Mouse (Mus musculus) limb, embryonic 11.5 days (tissue): ENCODE measurements at regions not wholly inside any gene's neighbourhood (a gene's known extent, or its start where the extent isn't known, plus 50 kb on each side); places are given as distances from the start of the nearest gene placed in this dataset.
A peak's percentile ranks its signal among the peaks of the same experiment; 100 is the strongest.

Experiments
- ATAC-seq: fragments of 200-750 bp; cut with Nextera tagmentation; 2 replicates; pipeline ENCODE4 v1.8.0; 2017; ENCODE audit warnings: low read depth; ENCODE audit not compliant: insufficient number of reproducible peaks, low FRiP score, low TSS enrichment
- DNase-seq: peaks from one replicate; pipeline ENCODE4 v3.0.0-alpha.2; 2015; ENCODE audit warnings: low spot score
- H3K27ac ChIP-seq: fragments of 300-500 bp; sonication (generic); replicated peaks from 2 replicates; pipeline ENCODE4 v1.5.1; 2014; ENCODE audit warnings: low read depth, mild to moderate bottlenecking, low read length
- H3K27me3 ChIP-seq: fragments of 300-500 bp; sonication (generic); 2 replicates; pipeline ENCODE4 v1.6.1; 2014; ENCODE audit warnings: mild to moderate bottlenecking, low read length, mixed read lengths; ENCODE audit not compliant: control insufficient read depth, insufficient read depth
- H3K36me3 ChIP-seq: fragments of 300-500 bp; sonication (generic); 2 replicates; pipeline ENCODE4 v1.6.1; 2014; ENCODE audit warnings: mild to moderate bottlenecking, low read length, moderate library complexity, mixed read lengths; ENCODE audit not compliant: control insufficient read depth, insufficient read depth
- H3K4me1 ChIP-seq: fragments of 300-500 bp; sonication (generic); 2 replicates; pipeline ENCODE4 v1.6.1; 2014; ENCODE audit warnings: low read length, mixed read lengths; ENCODE audit not compliant: control insufficient read depth, insufficient read depth
- H3K4me2 ChIP-seq: fragments of 300-500 bp; sonication (generic); 2 replicates; pipeline ENCODE4 v1.6.1; 2014; ENCODE audit warnings: low read depth, mild to moderate bottlenecking, moderate library complexity; ENCODE audit not compliant: severe bottlenecking
- H3K4me3 ChIP-seq: fragments of 300-500 bp; sonication (generic); 2 replicates; pipeline ENCODE4 v1.5.1; 2014; ENCODE audit warnings: low read depth, low read length
- H3K9ac ChIP-seq: fragments of 300-500 bp; sonication (generic); 2 replicates; pipeline ENCODE4 v1.6.1; 2014; ENCODE audit warnings: mild to moderate bottlenecking, low read length
- H3K9me3 ChIP-seq: fragments of 300-500 bp; sonication (generic); 2 replicates; pipeline ENCODE4 v1.6.1; 2016; ENCODE audit warnings: low read length; ENCODE audit not compliant: control insufficient read depth
- WGBS: fragments of 180-500 bp; shearing (Covaris S2); extraction: QIAGEN DNeasy Blood & Tissue Kit; methylation state at CpG from one replicate; pipeline ENCODE4 v1.1.7; 2014; 5-methylcytosine and 5-hydroxymethylcytosine counted together

- Histone ChIP-seq H3K4me2 (no peak overlapping the region), H3K4me3 (no peak overlapping the region), H3K36me3 (no peaks in the 10 kb centered on the region), H3K4me1 (no peaks in the 10 kb centered on the region), H3K9me3 (no peaks in the 10 kb centered on the region), H3K9ac (no peak overlapping the region), H3K27ac (no peak overlapping the region), H3K27me3 (no peaks in the 10 kb centered on the region)
- DNase-seq (no peak), ATAC-seq (no peak)
- WGBS: 91% methylated on average over 2 of the region's 2 CpGs
Measured at GRCm38 (mm10) chr8:74639276-74639675, 233.7 kb upstream of the Isx start.

- ATAC-seq (no peak), DNase-seq (no peak)
- Histone ChIP-seq H3K4me1 (no peaks in the 10 kb centered on the region), H3K9me3 (no peaks in the 10 kb centered on the region), H3K4me2 (no peak overlapping the region), H3K4me3 (no peak overlapping the region), H3K9ac (no peak overlapping the region), H3K27me3 (no peaks in the 10 kb centered on the region), H3K27ac (no peak overlapping the region), H3K36me3 (no peaks in the 10 kb centered on the region)
- WGBS: 67% methylated on average over 1 of the region's 1 CpGs
Measured at GRCm38 (mm10) chr8:74640636-74641035, 232.3 kb upstream of the Isx start.

GRCm38 (mm10) chr8:74659950-74660349, 213.0 kb upstream of the Isx start:
- Histone ChIP-seq H3K9me3 (no peaks in the 10 kb centered on the region), H3K27ac (no peak overlapping the region), H3K36me3 (no peaks in the 10 kb centered on the region), H3K4me3 (no peak overlapping the region), H3K4me2 (no peak overlapping the region), H3K9ac (no peak overlapping the region), H3K27me3 (no peaks in the 10 kb centered on the region), H3K4me1 (no peaks in the 10 kb centered on the region)
- ATAC-seq (no peak), DNase-seq (no peak)
- WGBS: 89% methylated on average over 1 of the region's 1 CpGs

GRCm38 (mm10) chr8:74688342-74688741, 184.6 kb upstream of the Isx start:
- H3K9me3 ChIP-seq: no peaks in the 10 kb centered on the region
- no peak overlapping the region for H3K9ac ChIP-seq
- ATAC-seq: no peak
- H3K27me3 ChIP-seq: no peaks in the 10 kb centered on the region
- H3K4me3 ChIP-seq: no peak overlapping the region
- no peak overlapping the region for H3K4me2 ChIP-seq
- H3K36me3 ChIP-seq: no peaks in the 10 kb centered on the region
- DNase-seq: no peak
- H3K27ac ChIP-seq: no peak overlapping the region
- H3K4me1 ChIP-seq: no peaks in the 10 kb centered on the region

- DNase-seq (no peak), ATAC-seq (no peak)
- H3K36me3 ChIP-seq: no peaks in the 10 kb centered on the region
- no peaks in the 10 kb centered on the region for H3K27me3 ChIP-seq
- H3K4me3 ChIP-seq: no peak overlapping the region
- no peaks in the 10 kb centered on the region for H3K4me1 ChIP-seq
- H3K9ac ChIP-seq: no peak overlapping the region
- H3K9me3 ChIP-seq: no peaks in the 10 kb centered on the region
- H3K27ac ChIP-seq: no peak overlapping the region
- H3K4me2 ChIP-seq: no peak overlapping the region
Measured at GRCm38 (mm10) chr8:74696001-74696400, 177.0 kb upstream of the Isx start.

GRCm38 (mm10) chr8:74697317-74697716, 175.7 kb upstream of the Isx start:
- DNase-seq: no peak
- Histone ChIP-seq H3K9me3 (no peaks in the 10 kb centered on the region), H3K4me2 (no peak overlapping the region), H3K4me1 (no peaks in the 10 kb centered on the region), H3K4me3 (no peak overlapping the region), H3K36me3 (no peaks in the 10 kb centered on the region), H3K27me3 (no peaks in the 10 kb centered on the region), H3K27ac (no peak overlapping the region), H3K9ac (no peak overlapping the region)
- no peak for ATAC-seq
- WGBS: 21% methylated on average over 1 of the region's 1 CpGs

GRCm38 (mm10) chr8:74712617-74713016, 160.4 kb upstream of the Isx start:
- H3K4me1 ChIP-seq: no peaks in the 10 kb centered on the region
- no peaks in the 10 kb centered on the region for H3K27me3 ChIP-seq
- ATAC-seq (no peak), DNase-seq (no peak)
- no peak overlapping the region for H3K9ac ChIP-seq
- no peaks in the 10 kb centered on the region for H3K9me3 ChIP-seq
- no peaks in the 10 kb centered on the region for H3K36me3 ChIP-seq
- no peak overlapping the region for H3K4me2 ChIP-seq
- H3K4me3 ChIP-seq: no peak overlapping the region
- H3K27ac ChIP-seq: no peak overlapping the region
- 70% methylated on average over 3 of the region's 3 CpGs for WGBS

GRCm38 (mm10) chr8:74716030-74716429, 156.9 kb upstream of the Isx start:
- H3K9me3 ChIP-seq: no peaks in the 10 kb centered on the region
- H3K4me2 ChIP-seq: no peak overlapping the region
- 86% methylated on average over 5 of the region's 5 CpGs for WGBS
- no peak overlapping the region for H3K27ac ChIP-seq
- H3K36me3 ChIP-seq: no peaks in the 10 kb centered on the region
- ATAC-seq (no peak), DNase-seq (no peak)
- no peak overlapping the region for H3K4me3 ChIP-seq
- no peak overlapping the region for H3K9ac ChIP-seq
- no peaks in the 10 kb centered on the region for H3K27me3 ChIP-seq
- H3K4me1 ChIP-seq: no peaks in the 10 kb centered on the region

GRCm38 (mm10) chr8:74764728-74765127, 108.2 kb upstream of the Isx start:
- Histone ChIP-seq H3K27me3 (no peaks in the 10 kb centered on the region), H3K36me3 (no peaks in the 10 kb centered on the region), H3K4me3 (no peak overlapping the region), H3K9me3 (no peaks in the 10 kb centered on the region), H3K4me1 (no peaks in the 10 kb centered on the region), H3K9ac (no peak overlapping the region), H3K4me2 (no peak overlapping the region), H3K27ac (no peak overlapping the region)
- ATAC-seq: no peak
- 76% methylated on average over 3 of the region's 3 CpGs for WGBS
- DNase-seq: peak; percentile 3
